Mouse (Mus musculus) cerebellum, adult 2 months (tissue): ENCODE data around the gene Gsta2. TPM values are rescaled to one million over a fixed set of nuclear protein-coding genes. Genes with fewer than 3 reads are reported as not detected.
"Not testable (repeated sequence)": the region's sequence is repeated elsewhere in the genome, so short reads cannot be mapped to it uniquely, and the experiment has no call there.

Source experiments
- DNase-seq, 2 experiments: peaks; one replicate each; pipeline ENCODE4 v3.0.0; 2021
- H3K27ac ChIP-seq: fragments of 200-500 bp; 2 replicates; pipeline ENCODE4 v1.5.1; 2012; ENCODE audit warnings: low read length, control low read depth, inconsistent platforms; ENCODE audit not compliant: insufficient read depth
- H3K27me3 ChIP-seq: fragments of 200-500 bp; 2 replicates; pipeline ENCODE4 v1.6.1; 2012; ENCODE audit warnings: inconsistent platforms, mild to moderate bottlenecking, low read length, moderate library complexity; ENCODE audit not compliant: control insufficient read depth, insufficient read depth
- H3K4me1 ChIP-seq: fragments of 200-500 bp; 2 replicates; pipeline ENCODE4 v1.6.1; 2011; ENCODE audit warnings: low read length; ENCODE audit not compliant: control insufficient read depth, insufficient read depth
- H3K4me3 ChIP-seq: fragments of 200-500 bp; replicated peaks from 2 replicates; pipeline ENCODE3; 2011; ENCODE audit warnings: mild to moderate bottlenecking, low read depth, low read length, control low read depth; ENCODE audit not compliant: insufficient read depth
- CTCF ChIP-seq: fragments of 200-500 bp; IDR thresholded peaks from 2 replicates; pipeline ENCODE4 v1.5.1; 2011; ENCODE audit warnings: low read depth, mild to moderate bottlenecking, control low read depth, low read length, moderate library complexity, borderline replicate concordance; ENCODE audit not compliant: insufficient read depth
- POLR2A ChIP-seq: fragments of 200-500 bp; IDR thresholded peaks from 2 replicates; pipeline ENCODE4 v1.6.1; 2011; ENCODE audit warnings: low read length, control low read depth, borderline replicate concordance; ENCODE audit not compliant: insufficient read depth
- WGBS: fragments of 180-500 bp; shearing (Covaris S2); methylation state at CpG from one replicate; pipeline ENCODE4 v1.1.7; 2018; 5-methylcytosine and 5-hydroxymethylcytosine counted together
- polyA plus RNA-seq: library from polyadenylated mRNA; depleted of rRNA; stranded (reverse); fragments of >200 nt; gene quantifications from 2 replicates; pipeline ENCODE4 v1.2.3, GENCODE M21; 2012

Gene Gsta2
- polyA plus RNA-seq, 1 experiment: not detected

DNA sequence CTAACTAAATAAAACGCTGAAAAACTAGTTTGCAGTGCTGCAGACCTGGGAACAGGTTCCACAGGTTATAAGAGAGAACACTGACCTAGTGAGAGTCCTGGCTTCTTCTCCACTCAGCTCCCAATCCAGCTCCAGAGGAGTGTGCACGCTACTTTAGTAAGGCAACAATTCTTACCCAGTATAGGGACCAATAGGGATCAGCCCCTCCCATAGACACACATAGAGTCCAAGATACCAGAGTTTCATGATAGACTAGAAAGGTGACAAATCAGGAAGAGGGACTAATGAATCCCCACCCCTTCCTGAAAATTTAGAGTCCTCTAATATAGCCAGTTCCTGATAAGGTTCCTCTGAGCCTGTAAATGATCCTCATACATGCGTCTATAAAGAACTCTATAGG, 8.6 kb downstream of the Gsta2 start:
- H3K4me1 ChIP-seq: no peaks in the 10 kb centered on the region
- H3K27ac ChIP-seq: no peak overlapping the region
- TF ChIP-seq POLR2A (no peak), CTCF (no peak)
- no peak for DNase-seq
- no peak overlapping the region for H3K4me3 ChIP-seq
- 65% methylated on average over 3 of the region's 3 CpGs for WGBS
- H3K27me3 ChIP-seq: no peaks in the 10 kb centered on the region

GRCm38 (mm10) chr9:78345235-78345634, 10.4 kb downstream of the Gsta2 start:
- H3K4me1 ChIP-seq, H3K27me3 ChIP-seq, H3K4me3 ChIP-seq, H3K27ac ChIP-seq, DNase-seq: not testable (repeated sequence)
- 68% methylated on average over 4 of the region's 4 CpGs for WGBS

DNA sequence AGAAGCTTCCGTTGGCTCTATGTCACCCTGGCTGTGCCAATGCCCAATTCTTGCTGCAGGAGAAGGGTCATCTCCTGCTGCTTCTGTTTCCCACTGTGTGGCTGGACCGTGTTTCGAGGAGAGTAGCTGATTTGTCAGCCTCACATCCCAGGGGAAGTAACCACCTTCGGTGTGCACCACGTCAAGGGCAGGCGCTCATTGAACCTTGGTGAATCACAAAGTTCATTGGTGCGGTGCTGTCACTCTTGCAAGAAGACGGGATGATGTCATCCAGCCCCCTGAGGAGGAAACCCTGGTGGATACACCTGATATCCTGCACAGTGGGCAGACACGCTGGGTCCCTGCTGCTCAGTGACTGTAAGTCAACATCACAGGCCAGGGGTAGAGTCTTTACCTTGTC, 12.5 kb downstream of the Gsta2 start:
- not testable (repeated sequence) for H3K4me1 ChIP-seq, H3K27ac ChIP-seq, H3K27me3 ChIP-seq, H3K4me3 ChIP-seq, DNase-seq
- WGBS: 50% methylated on average over 9 of the region's 9 CpGs

GRCm38 (mm10) chr9:78342494-78342893, 13.1 kb downstream of the Gsta2 start:
- DNase-seq, H3K27me3 ChIP-seq, H3K4me1 ChIP-seq, H3K27ac ChIP-seq, H3K4me3 ChIP-seq: not testable (repeated sequence)
- 90% methylated on average over 4 of the region's 4 CpGs for WGBS

DNA sequence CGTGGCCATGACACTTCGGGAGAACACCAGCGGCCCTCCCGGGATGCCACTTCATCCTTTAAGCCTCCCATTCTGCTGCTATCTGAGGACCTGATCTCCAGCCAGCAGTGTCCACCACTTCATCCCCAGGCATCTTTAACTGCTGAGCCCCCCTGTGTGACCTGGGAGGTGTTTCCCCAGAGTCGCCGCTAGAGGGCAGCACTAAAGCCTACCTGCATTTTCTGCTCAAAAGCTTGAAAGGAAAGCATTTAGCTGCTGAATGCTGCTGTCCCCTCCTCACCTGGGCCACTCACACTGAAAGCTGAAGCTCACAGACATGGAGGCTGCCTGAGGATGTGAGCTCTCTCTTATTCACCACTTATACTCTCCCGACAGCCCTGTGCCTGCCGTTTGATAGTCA, 15.3 kb downstream of the Gsta2 start:
- 16% methylated on average over 8 of the region's 8 CpGs for WGBS

GRCm38 (mm10) chr9:78337050-78337449, 18.5 kb downstream of the Gsta2 start:
- not testable (repeated sequence) for H3K4me3 ChIP-seq, H3K27me3 ChIP-seq, H3K4me1 ChIP-seq, H3K27ac ChIP-seq, DNase-seq

More for the DNA sequence above, 15.3 kb downstream of the Gsta2 start:
- peak; percentile 59; the same call in 1 of the 2 replicates for TF ChIP-seq CTCF
- peak; percentile 10 to 28 for DNase-seq
- H3K27me3 ChIP-seq, H3K4me3 ChIP-seq, H3K27ac ChIP-seq, H3K4me1 ChIP-seq: not testable (repeated sequence)

- DNase-seq, H3K4me3 ChIP-seq, H3K27ac ChIP-seq, H3K27me3 ChIP-seq, H3K4me1 ChIP-seq: not testable (repeated sequence)
- WGBS: 100% methylated on average over 1 of the region's 1 CpGs
Measured at GRCm38 (mm10) chr9:78327289-78327688, 28.3 kb downstream of the Gsta2 start, which contains the start of gene Omt2b. Omt2b (plus strand) TSS chr9:78327589.

GRCm38 (mm10) chr9:78319499-78319898, 36.1 kb downstream of the Gsta2 start:
- no peak overlapping the region for H3K4me3 ChIP-seq
- DNase-seq: no peak
- H3K27ac ChIP-seq: no peak overlapping the region
- H3K27me3 ChIP-seq: no peaks in the 10 kb centered on the region
- TF ChIP-seq POLR2A (no peak), CTCF (no peak)
- H3K4me1 ChIP-seq: no peaks in the 10 kb centered on the region
- 25% methylated on average over 1 of the region's 1 CpGs for WGBS

- Histone ChIP-seq H3K4me3 (no peak within 1 kb of the TSS), H3K27me3 (no peaks in the 10 kb centered on the region), H3K4me1 (no peaks in the 10 kb centered on the region), H3K27ac (no peak within 1 kb of the TSS)
- WGBS: 86% methylated on average over 2 of the region's 2 CpGs
- TF ChIP-seq CTCF (no peak), POLR2A (no peak)
- no peak for DNase-seq
Measured at GRCm38 (mm10) chr9:78314696-78315095, 40.9 kb downstream of the Gsta2 start, which contains the start of gene Omt2a. Omt2a (minus strand) TSS chr9:78314796.

GRCm38 (mm10) chr9:78308122-78308521, 47.5 kb downstream of the Gsta2 start:
- not testable (repeated sequence) for H3K27ac ChIP-seq, DNase-seq, H3K27me3 ChIP-seq, H3K4me3 ChIP-seq, H3K4me1 ChIP-seq
- WGBS: 87% methylated on average over 3 of the region's 3 CpGs

DNA sequence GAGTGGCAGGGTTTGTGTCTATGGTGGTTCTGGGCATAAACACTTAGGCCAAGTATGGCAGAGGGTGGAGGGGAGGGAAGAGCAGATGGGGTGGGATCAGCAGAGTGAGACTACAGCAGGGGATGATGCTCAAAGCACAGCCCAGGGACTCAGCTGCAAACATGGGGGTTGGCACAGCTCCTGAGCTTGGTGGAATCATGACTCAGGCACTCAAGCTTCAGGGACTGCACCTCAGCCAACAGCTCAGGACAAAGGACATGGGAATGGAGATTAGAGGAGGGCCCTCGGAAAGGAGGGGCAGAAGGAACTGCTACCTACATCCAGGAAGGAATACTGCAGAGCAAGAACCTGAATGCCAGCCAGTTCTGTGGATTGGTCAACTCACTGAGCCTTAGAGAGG, 56.4 kb downstream of the Gsta2 start:
- not testable (repeated sequence) for H3K27ac ChIP-seq, H3K4me1 ChIP-seq, H3K4me3 ChIP-seq, H3K27me3 ChIP-seq, DNase-seq
- 23% methylated on average over 1 of the region's 1 CpGs for WGBS
